Mouse (Mus musculus) urinary bladder, postnatal 36 days (tissue): ENCODE measurements around the gene Tmem140.

Experiments
- DNase-seq, 2 experiments: peaks; one replicate each; pipeline ENCODE4 v3.0.0; 2022; ENCODE audit warnings: low spot score in 2 of 2, mixed read lengths in 1 of 2

The Tmem140 gene

DNA sequence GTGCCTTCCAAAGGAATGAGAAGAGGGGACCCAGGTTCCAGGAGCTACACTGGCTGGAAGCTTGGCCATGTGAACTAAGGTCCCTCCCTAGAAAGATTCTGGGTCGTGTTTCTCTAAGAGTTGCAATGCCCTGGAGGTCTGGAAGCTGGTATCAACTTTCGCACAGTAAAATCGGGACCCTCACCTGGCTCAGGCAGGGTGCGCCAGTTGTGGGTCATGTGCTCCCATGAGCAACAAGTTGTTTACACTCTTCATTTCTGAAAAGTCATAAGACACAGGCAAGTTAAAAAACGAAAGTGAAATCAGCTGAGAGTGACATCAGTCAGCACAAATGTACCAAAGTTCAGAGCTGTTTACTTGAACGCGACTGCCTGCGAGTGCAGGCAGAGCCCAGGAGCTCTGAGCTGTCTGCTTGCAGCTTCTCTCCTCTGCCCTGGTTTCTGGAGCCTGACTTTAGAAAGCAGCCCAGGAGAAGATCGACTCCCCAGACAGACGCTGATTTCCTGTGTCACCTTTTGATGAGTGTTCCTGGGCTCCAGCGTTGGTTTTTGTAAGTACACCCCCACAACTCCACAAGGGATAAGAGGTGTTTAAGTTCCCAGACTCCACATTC is at the start of gene Tmem140:
TSS of gene Tmem140 (plus strand) at position 356 of the 613 bp plus-strand sequence.
- DNase-seq: peak; percentile 39 to 64

DNA sequence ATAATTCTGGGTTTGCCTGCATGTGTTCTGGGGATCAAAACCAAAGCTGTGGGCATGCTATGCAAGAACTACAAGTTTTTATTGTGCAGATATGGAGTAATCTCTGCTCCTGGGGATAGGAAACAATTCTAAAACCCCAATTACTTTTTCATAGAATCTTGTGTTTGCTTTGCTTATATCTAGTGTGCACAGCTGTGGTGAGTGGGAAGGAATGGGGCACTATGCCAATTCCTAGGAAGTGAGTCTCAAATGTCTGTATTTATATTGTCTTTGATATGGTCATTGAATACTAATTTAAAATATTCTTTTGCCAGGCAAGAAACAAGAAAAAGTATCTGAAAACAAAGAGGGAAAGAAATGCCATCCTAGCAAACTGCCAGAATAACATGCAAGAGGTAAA is 38.5 kb upstream of the Tmem140 start:
- no peak for DNase-seq

GRCm38 (mm10) chr6:34832352-34832751 is 30.6 kb upstream of the Tmem140 start:
- DNase-seq: no peak

DNA sequence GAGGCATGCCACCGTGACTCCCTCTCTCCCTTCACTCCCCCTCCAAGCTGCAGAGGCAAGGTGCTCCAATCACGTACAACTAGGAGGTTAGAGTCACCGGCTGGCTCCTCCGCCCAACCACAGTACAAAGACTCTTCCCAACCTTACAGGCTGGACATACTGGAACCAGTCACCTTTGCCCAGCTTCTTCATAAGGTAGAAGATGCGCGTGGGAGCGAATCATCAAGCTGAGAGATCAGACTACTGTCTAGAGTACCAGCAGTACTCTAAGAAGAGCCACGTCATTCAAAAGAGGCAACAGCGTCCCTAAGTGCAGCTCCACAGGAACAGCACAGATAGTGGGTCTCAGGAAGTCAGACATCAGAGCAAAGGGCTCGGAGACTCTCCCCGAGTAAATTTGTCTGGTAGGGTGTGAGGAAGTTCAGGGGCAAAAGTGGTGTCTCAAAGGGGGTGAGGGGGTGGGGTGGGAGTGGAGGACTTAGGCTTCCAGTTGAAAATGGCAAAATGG is 1.3 kb upstream of the Tmem140 start:
- no peak for DNase-seq

- no peak for DNase-seq
Measured at GRCm38 (mm10) chr6:34862381-34862780, 565 bp upstream of the Tmem140 start.

DNA sequence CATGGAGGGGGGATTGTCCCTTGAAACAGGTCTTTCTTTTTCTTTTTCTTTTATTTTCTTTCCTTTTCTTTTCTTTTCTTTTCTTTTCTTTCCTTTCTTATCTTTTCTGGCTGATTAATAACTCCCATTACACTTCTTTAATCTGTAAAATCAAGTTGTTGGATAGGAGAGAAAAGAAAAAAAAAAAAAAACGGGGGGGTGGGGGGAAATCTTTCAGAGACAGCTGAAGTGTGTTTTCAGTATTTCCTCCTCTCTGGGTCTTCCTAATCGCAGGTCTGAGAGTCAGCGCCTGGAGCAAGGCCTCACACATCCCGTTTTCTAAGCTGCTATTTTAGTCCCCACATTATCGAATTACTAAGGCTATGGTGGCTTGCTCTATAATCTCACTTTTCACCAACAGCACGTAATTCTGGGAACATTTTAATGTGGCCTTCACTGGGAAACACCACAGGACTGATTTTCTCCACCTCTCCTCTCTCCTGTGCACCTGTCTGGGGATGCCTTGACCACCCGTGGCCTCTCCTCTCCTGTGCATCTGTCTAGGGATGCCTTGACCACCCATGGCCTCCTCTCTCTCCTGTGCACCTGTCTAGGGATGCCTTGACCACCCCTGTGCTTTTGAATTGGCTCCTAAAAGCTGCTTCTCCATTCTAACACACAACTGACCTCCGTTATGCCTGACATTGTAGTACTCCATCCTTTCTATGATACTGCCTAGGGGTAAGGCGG is 1.0 kb downstream of the Tmem140 start:
- no peak for DNase-seq

- no peak for DNase-seq
Measured at GRCm38 (mm10) chr6:34865213-34865612, 2.3 kb downstream of the Tmem140 start.

GRCm38 (mm10) chr6:34865711-34866593 is 3.0 kb downstream of the Tmem140 start:
- DNase-seq: peak; percentile 45 to 59

DNA sequence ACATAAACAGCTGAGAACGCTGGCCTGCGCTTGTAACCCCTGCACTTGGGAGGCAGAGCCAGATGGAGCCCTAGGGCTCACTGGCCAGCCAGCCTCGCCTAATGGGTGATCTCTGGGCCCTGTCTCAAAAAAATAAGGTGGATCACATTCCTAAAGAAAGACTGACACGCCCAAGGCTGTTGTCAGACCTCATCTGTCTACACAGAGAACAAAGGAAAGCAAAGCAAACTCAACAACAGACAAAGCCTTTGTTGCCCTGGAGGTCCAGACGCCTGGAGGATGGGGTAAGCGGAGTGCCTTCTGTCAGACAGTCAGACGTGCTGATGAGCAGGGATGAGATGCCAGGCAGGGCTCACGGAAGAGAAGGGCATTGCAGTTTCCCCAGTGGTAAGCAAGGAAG is 3.8 kb downstream of the Tmem140 start:
- no peak for DNase-seq

DNA sequence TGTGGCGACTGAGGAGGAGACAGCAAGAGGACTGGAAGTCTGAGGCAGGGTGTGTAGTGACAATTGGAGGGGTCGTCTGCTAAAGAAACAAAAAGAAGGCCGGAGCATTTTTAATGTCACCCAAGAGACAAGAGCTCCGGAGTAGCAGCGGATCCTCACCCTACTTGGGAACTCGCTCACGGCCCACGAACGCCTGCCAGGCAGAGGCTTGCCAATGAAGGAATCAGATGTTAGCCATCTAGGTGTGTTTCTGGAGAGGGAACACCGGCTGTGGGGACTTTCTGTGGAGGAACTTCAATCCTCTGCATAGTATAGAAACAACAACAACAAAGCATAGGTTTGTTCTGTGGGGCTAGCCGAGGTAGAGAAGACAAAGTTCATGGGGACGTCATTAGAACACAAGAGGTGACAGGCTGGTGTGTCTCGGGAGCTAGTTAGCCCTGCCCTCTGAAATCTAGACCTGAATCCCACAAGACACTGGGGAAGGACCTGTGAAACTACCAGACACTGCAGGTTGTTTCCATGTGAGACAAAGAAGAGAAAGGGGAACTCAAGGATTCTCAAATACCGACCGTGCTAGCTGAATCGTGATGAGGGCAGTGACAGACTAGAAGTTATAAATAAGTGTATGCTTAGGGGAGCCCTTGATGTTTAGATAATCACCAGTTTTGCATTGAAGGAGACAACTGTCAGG is 4.5 kb downstream of the Tmem140 start:
- DNase-seq: no peak

- DNase-seq: no peak
Measured at GRCm38 (mm10) chr6:34867995-34868350, 5.0 kb downstream of the Tmem140 start.

DNA sequence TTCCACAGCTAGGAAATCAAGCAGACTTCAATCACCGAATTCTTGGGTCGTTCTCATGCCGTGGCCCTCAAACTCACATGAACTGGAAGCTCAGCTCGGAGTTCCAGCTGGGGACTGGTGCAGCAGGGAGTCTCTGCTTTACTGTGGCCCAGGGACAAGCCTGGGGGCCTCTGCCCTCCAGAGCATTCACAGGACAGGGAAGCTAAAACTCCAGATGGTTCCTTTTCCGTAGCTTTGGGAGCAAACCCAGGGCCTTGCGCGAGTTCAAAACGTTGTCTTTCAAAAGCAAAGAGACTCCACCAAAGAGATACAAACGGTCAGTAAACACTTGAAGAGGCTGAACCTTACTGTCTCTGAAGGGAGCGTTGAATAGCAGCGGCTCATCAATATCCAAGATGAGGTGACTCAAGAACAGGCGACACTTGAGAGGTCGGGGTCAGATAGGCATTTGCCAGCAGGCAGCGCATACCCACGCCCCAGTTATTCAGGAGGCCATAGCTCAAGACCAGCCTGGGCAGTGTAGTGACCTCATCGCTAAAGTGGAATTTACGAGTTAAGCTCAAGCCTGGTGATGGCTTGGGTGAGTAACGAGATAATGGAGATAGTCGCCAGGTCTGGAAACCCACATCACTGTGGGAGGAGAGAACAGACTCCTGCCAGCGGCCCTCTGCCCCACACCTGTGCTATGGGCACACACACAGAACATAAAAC is 5.7 kb downstream of the Tmem140 start:
- peak in 1 of 2 experiments; percentile 38 for DNase-seq

DNA sequence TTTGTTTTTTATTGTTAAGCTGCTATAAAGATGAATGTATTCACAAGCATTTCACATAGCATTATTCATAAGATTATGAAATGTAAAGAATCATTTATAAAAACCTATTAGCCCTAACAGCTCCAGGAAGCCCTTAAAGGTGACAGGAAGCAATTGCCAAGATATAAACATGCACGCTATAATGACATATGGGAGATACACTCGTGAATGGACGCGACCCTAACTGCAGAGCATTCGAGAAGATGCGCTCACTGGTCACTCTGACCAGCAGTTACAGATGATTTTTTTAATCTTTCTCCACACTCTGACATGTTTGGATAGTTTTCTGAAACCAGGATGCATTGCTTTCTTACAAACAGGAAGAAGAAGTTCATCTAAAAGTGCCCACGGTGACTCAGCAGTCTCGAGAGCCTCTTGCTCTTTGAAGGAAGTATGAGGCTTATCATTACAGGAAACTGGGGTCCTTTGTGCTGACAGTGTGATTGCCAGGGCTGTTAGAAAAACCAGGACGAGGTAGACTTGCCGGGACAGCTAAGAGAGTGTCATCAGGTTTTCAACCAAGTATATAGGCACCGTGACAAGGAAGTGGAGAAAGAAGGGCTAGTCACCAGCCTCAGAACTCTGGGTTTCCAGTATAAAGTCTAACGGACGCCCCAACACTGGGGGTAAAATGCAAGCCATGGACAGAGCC is 6.4 kb downstream of the Tmem140 start:
- no peak for DNase-seq

GRCm38 (mm10) chr6:34870136-34870535 is 7.2 kb downstream of the Tmem140 start:
- DNase-seq: no peak

GRCm38 (mm10) chr6:34870724-34871123 is 7.8 kb downstream of the Tmem140 start:
- no peak for DNase-seq

DNA sequence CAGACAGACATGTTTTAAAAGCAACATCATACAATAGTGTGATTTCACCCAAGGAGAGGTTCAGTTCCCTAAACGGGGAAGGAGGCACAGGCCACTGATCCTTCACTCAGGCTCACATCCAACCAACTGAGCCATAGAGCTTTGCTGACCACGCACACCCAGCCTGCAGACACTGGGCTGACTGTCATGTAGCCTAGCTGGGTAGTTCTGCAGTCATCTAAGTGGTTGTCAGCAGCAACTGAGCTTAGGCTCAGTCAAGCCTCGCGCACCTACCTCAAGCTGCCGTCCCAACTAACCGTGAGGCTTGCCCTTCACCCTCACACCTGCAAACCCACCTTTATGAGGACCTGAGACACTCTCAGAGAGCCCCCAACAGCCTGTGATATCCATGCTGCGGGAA is 9.0 kb downstream of the Tmem140 start:
- DNase-seq: no peak

- no peak for DNase-seq
Measured at GRCm38 (mm10) chr6:34872871-34873270, 9.9 kb downstream of the Tmem140 start.

GRCm38 (mm10) chr6:34874101-34874921 is 11.4 kb downstream of the Tmem140 start:
- peak in 1 of 2 experiments; percentile 61 for DNase-seq

- DNase-seq: no peak
Measured at GRCm38 (mm10) chr6:34875268-34875761, 12.4 kb downstream of the Tmem140 start.
